Mouse (Mus musculus) CH12.LX (cell line): Measurements from ENCODE around the gene Tmem184a.

Source experiments
- CTCF ChIP-seq, 2 experiments: IDR thresholded peaks in 1 of 2; conservative IDR thresholded peaks in 1 of 2; 2 replicates each; pipeline ENCODE4 v1.5.1; 2011 to 2012; ENCODE audit warnings: low read depth in 2 of 2, low read length in 2 of 2, improper control_type of control experiment in 1 of 2, inconsistent platforms in 1 of 2, mild to moderate bottlenecking in 1 of 2, moderate library complexity in 1 of 2
- ELF1 ChIP-seq: IDR thresholded peaks from 2 replicates; pipeline ENCODE4 v1.6.1; 2014; ENCODE audit warnings: low read depth, mild to moderate bottlenecking, inconsistent platforms, low read length, improper control_type of control experiment
- EP300 ChIP-seq: IDR thresholded peaks from 2 replicates; pipeline ENCODE4 v1.6.1; 2011; ENCODE audit warnings: low read length, improper control_type of control experiment
- POLR2A ChIP-seq: IDR thresholded peaks from 2 replicates; pipeline ENCODE4 v1.6.1; 2011; ENCODE audit warnings: low read depth, mild to moderate bottlenecking, improper control_type of control experiment, low read length
- POLR2AphosphoS2 ChIP-seq: IDR thresholded peaks from 2 replicates; pipeline ENCODE4 v1.6.1; 2011; ENCODE audit warnings: low read depth, low read length, improper control_type of control experiment
- SMC3 ChIP-seq: IDR thresholded peaks from 2 replicates; pipeline ENCODE4 v1.6.1; 2011; ENCODE audit warnings: low read depth, low read length, improper control_type of control experiment
- TCF12 ChIP-seq: IDR thresholded peaks from 2 replicates; pipeline ENCODE4 v1.6.1; 2014; ENCODE audit warnings: low read depth, mild to moderate bottlenecking, inconsistent platforms, low read length, improper control_type of control experiment
- UBTF ChIP-seq: IDR thresholded peaks from 2 replicates; pipeline ENCODE4 v1.6.1; 2012; ENCODE audit warnings: low read depth, mild to moderate bottlenecking, inconsistent platforms, low read length, improper control_type of control experiment, moderate library complexity
- ZC3H11A ChIP-seq: IDR thresholded peaks from 2 replicates; pipeline ENCODE4 v1.6.1; 2012; ENCODE audit warnings: low read depth, mild to moderate bottlenecking, inconsistent platforms, low read length, improper control_type of control experiment

- peak; percentile 42 to 46 for TF ChIP-seq CTCF (conservative IDR thresholded peaks at IDR 0.05 in 1 of 2, IDR thresholded peaks at IDR 0.05 in 1 of 2; ENCODE audit: low read depth in 2 of 2, low read length in 2 of 2)
- no peak for TF ChIP-seq UBTF
- TF ChIP-seq POLR2A: no peak
- no peak for TF ChIP-seq ELF1
- TF ChIP-seq EP300: no peak
- no peak for TF ChIP-seq POLR2AphosphoS2
- TF ChIP-seq SMC3: no peak
- no peak for TF ChIP-seq ZC3H11A
- no peak for TF ChIP-seq TCF12
Measured at GRCm38 (mm10) chr5:139809397-139809796, 10.3 kb downstream of the Tmem184a start.
